Mouse (Mus musculus): ENCODE data around the gene Spop.
"Not testable (repeated sequence)": the region's sequence is repeated elsewhere in the genome, so short reads cannot be mapped to it uniquely, and the experiment has no call there.

The Spop gene

DNA sequence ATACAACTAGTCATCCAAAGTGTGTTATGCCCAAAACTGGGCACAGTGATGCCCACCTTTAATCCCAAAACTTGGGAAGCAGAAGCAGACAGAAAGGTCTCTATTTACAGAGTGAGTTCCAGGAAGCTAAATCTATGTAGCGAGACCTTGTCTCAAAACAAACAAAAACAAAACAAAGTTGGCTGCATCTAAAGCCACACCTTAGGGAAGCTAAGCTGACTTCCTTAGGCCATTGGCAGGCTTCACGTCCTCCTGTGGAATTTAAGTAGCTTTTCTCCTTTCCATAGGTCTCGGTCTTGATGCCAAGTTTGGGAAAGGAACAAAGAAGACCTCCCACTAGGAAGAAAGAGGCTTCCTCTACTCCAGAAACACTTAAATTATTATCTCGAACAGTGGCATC lies 22.7 kb upstream of the Spop start:
- no peak for DNase-seq (ENCODE audit: low read depth, low spot score)

DNA sequence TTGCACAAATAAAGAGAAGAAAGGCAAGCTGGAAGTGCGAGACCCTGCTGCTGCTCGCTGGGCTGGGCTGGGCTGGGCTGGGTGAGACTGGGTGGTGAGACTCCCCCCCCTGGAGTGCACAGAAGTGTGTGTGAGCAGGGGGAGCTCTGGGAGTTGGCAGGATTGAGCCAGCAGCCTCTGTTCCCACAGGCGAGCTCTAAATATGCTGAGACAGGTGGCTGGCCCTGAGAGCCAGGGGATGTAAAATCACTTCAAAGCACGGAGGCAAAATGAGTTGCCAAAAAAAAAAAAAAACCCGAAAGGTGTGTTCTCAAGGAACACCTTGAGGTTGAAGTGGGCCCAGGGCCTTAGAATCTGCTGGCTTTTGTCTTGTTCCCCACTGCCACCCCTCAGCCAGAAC lies 22.1 kb upstream of the Spop start:
- no peak for DNase-seq (ENCODE audit: low read depth, low spot score)

GRCm38 (mm10) chr11:95392223-95392667 lies 21.6 kb upstream of the Spop start:
- DNase-seq (ENCODE audit: low read depth, low spot score), result no peak

GRCm38 (mm10) chr11:95392708-95393499 lies 21.0 kb upstream of the Spop start:
- DNase-seq (ENCODE audit: low read depth, low spot score), result no peak

DNA sequence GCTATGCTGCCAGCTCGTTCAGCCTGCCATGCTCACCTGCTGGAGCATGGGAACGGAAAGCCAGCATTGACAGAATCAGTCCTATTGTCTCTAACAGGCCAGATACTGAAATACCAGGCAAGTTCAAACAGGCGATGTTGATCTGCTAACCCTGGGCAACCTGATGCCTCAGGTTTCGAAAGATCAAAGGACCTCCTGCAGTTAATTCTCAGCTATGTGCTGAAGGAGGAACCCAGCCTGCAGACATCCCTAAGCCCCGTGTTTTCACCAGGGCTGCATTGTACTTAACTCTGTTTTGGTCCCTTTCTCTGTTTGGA lies 20.4 kb upstream of the Spop start:
- peak; percentile 38 for DNase-seq (ENCODE audit: low read depth, low spot score)

- no peak for DNase-seq (ENCODE audit: low read depth, low spot score)
These were observed 19.8 kb upstream of the Spop start for GRCm38 (mm10) chr11:95394112-95394511.

- DNase-seq (ENCODE audit: low read depth, low spot score), result no peak
These were observed 17.3 kb upstream of the Spop start for GRCm38 (mm10) chr11:95396548-95396947.

GRCm38 (mm10) chr11:95397843-95398835 lies 15.7 kb upstream of the Spop start:
- peak; percentile 76 for DNase-seq (ENCODE audit: low read depth, low spot score)

DNA sequence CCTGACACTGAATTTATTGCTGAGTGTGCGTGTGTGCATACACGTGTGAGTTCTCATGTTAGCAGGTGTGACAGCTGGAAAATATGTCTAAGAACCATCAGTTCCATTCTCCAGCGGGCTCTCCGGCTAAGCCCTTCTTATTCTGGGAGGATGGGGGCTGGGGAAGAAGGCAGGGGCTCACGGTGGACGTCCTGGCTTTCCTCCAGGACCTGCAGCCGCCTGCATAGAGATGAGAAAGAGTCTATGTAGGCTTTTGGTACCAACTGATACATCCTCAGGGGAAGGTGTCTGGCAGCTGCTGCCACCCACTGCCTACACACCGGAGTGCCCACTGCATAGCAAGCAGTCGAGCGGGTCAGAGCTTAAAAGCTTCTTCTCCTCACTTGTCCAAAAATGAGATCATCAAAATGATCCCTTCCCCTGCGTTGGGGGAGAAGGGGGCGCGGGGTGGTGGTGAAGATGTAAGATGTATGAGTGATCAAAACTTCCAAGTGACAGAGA lies 14.3 kb upstream of the Spop start:
- DNase-seq (ENCODE audit: low read depth, low spot score), result no peak

DNA sequence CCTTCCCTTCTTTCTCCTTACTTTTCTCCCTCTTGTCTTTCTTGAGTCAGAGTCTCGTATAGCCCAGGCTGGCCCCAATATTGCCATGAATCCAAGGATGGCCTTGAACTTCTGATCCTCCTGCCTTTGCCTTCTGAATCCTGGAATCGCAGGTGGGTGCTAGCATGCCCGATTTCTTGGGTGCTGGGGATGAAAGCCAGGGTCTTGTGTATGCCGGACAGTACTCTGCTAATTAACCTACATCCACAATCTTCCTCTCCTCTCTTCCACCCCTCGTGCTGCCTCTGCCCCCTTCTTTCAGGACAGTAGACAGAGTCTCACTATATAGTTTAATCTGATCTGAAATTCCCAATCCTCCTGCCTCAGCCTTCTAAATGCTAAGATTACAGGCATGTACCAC lies 12.3 kb upstream of the Spop start:
- DNase-seq (ENCODE audit: low read depth, low spot score), result no peak

GRCm38 (mm10) chr11:95402196-95402595 lies 11.7 kb upstream of the Spop start:
- peak; percentile 34 for DNase-seq (ENCODE audit: low read depth, low spot score)

DNA sequence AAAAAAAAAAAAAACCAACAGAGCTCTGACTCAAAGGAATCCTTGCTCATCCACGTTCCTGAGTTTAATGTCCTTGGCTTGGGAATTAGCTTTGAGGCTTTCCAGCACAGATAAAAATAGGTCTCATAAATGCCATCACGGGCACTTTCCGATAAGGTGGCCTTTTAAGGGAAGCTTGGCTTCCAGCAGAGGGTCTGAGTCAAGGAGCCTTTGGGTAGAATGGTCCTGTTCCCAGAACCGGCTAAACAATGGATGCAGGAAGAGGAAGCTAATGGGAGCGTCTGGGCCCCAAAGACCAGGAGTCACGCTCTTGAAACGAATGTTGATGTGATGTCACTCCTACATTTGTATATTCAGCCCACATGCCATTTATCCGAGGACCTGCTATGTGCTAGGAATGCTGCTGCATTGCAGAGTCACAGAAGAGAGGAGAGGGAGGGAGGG lies 11.2 kb upstream of the Spop start:
- peak; percentile 47 for DNase-seq (ENCODE audit: low read depth, low spot score)

DNA sequence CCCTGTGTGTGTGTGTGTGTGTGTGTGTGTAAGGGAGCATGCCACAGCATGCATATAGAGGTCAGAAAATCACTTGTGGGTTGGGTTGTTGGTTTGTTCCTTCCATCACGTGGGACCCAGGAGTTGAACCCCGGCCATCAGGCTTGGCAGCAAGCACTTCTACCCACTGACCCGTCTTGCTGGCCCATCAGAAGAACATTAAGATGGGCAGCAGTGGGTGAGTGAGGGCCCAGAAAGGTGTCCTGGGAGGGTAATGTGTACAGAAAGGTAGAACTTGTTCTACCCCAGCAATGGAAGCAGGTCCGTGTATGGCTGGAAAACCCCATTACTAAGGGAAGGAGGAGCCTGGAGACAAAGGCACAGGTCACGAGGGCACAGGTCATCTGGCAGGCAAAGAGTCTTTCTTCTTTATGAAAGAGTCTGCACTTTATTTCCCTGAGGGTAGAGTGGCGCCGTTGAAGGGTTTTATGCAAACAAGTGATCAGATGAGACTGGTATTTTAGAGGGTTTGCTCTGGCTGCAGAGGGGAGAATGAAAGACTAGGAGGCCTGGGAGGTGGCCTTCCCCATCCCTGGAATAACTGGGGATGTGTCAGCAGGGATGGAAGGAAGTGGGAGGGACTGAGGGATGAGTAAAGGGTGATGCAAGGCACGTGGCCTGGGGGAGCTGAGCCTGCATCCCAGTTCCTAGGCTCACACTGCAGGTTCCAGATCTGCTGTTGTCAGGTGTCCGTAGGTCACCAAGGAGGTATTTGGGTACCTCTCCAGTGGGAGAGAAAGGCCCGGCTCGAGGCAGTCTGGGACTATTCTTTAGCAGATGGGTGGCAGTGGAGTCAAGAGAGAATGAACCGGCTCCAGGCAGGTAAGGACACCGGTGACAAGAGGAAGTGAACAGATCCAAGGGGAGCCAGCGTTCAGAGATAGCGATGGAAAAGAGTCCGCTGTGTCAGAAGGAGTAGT lies 10.2 kb upstream of the Spop start:
- DNase-seq (ENCODE audit: low read depth, low spot score), result peak; percentile 65

DNA sequence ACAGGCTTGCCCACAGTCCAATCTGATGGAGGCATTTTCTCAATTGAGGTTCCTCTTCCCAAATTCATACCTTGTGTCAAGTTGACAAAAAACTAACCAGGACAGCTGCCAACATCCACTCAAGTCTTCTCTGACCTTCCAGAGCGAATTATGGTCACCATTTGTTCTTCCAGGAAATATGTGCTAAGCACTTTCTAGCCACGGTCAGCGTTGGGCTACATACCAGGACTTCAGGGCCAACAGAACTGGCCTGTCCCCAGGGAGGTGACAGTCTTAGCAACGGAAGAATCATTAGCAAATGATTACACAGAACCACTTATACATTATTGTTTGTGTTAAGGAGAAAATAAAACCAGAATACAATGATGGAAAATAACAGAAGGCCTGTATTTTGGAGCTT lies 8.1 kb upstream of the Spop start:
- no peak for DNase-seq (ENCODE audit: low read depth, low spot score)

DNA sequence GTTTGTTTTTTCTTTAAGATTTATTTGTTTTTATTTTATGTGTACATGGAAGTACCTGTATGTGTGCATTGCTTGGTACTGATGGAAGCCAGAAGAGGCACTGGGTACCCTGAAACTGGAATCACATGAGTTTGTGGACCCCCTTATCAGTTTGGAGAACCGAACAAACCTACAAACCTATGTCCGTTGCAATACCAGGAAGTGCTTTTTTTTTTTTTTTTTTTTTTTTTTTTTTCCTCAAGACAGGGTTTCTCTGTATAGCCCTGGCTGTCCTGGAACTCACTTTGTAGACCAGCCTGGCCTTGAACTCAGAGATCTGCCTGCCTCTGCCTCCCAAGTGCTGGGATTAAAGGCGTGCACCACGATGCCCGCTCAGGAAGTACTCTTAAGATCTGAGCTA lies 7.5 kb upstream of the Spop start:
- DNase-seq (ENCODE audit: low read depth, low spot score), result not testable (repeated sequence)

- no peak for DNase-seq (ENCODE audit: low read depth, low spot score)
These were observed 4.3 kb upstream of the Spop start for GRCm38 (mm10) chr11:95409450-95410112.

- no peak for DNase-seq (ENCODE audit: low read depth, low spot score)
These were observed 2.3 kb upstream of the Spop start for GRCm38 (mm10) chr11:95411453-95412013.

- no peak for DNase-seq (ENCODE audit: low read depth, low spot score)
These were observed 1.3 kb upstream of the Spop start for GRCm38 (mm10) chr11:95412615-95413014.

DNA sequence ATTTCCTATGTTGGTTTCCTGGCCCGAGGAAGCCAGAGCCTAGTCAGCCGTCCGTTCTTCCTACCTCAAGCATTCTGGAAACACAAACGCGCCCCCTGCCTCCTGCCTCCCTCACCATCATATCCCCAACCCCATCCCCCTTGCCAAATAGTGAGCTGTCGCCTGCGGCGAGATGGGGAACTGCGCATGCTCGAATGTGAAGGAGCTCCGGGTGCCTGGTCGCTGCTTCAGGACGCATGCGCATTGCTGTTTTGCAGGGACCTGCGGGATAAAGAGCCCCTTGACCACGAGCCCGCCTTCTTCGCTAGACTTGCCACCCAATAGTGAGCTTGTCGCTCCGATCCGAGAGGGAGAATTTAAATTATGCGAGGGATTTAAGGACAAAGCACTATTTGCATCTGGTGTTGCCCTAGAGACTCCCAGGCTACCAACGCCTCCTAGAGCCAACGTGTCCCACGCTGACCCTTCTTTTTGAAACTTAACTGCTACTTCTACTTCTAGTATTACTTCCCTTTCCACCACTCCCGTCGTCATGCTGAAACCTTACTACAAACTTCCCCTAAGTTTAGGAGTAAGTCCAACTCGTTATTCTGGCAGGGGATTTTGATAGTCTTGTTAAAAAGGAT lies 769 bp downstream of the Spop start:
- peak; percentile 99 for DNase-seq (ENCODE audit: low read depth, low spot score)

DNA sequence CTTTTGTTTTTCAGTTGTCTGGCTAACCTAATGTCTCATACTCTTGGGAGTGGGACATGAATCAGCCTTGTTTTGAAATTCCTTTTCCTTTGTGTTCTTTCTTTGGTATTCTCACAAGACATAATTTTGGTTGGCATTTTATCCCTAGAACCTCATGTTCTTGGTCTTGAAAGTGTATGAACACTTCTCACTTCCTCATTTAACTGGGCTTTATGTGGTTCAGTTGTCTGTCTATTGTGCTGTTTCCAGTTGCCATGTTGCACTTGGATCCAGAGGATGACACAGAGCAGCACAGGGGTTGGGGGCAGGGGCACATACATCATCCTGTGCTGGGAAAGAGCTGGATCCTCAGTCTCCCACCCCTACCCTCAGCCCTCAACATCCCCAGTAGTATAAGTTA lies 2.1 kb downstream of the Spop start:
- no peak for DNase-seq (ENCODE audit: low read depth, low spot score)

Data from ZHBTc4 (cell line).